Mouse (Mus musculus): ENCODE measurements around the gene Adpgk. TPM values are rescaled to one million over a fixed set of nuclear protein-coding genes. Genes with fewer than 3 reads are reported as not detected.
A peak's percentile ranks its signal among the peaks of the same experiment; 100 is the strongest.

The Adpgk gene
- total RNA-seq (2015; ENCODE audit: low replicate concordance) (79.5 and 126 TPM in 2 replicates), total RNA-seq (2017; ENCODE audit: low replicate concordance) (71.7 and 75.5 TPM in 2 replicates)

DNA sequence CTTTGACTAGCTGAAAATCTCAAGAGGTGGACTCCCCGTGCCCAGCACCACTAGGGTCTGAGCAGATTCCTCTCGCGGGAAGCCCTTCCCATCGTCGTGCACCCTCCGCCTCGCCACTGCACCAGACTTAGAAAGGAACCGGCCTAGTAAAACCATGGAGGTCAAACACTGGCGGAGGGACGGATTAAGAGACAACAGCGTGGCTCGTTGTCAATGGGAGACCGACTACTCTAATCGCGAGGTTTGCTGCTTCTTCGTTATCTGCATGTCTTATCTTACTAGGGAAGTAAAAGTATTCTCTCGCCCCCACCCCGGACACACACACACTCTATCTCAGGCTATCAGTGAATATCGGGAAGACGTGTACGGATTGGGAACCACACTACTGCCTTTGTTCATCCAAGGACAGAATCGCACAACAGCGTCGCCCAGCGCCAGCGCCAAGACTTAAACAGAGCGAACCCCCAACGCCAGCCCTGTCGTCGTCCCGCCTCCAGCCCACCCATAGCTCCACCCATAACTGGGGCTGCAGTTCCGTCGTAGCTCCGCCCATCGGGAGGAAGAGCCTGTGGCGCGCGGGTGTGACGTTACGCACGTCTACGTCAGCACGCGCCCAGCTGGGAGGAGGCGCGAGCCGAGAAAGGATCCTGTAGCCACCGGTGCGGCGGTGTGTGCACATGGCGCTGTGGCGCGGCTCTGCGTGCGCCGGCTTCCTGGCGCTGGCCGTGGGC lies at the start of gene Adpgk:
TSS of gene Adpgk (plus strand) at position 602 of the 731 bp plus-strand sequence.
- ATAC-seq (replicated peaks; ENCODE audit: low FRiP score, poor library complexity, severe bottlenecking) = peak; percentile 96

DNA sequence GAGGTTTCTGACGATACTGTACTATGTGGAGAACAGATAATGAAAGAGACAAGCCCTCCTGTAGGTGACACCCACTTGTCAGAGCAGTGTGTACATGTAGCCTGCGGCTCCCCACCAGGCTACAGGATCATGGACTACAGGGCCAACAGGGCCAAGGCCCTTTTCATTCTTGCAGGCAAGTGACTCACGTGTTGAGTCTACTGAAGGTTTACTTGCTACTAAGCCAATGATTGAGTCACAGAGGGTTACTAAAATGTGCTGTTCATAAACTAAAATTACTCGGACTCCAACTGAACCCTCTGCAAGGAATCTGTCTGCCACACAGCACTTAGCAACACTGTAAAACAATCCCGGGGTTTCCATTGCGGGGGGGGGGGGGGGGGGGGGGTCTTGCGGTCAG lies 46.2 kb upstream of the Adpgk start:
- no peak for ATAC-seq (replicated peaks; ENCODE audit: low FRiP score, poor library complexity, severe bottlenecking)

DNA sequence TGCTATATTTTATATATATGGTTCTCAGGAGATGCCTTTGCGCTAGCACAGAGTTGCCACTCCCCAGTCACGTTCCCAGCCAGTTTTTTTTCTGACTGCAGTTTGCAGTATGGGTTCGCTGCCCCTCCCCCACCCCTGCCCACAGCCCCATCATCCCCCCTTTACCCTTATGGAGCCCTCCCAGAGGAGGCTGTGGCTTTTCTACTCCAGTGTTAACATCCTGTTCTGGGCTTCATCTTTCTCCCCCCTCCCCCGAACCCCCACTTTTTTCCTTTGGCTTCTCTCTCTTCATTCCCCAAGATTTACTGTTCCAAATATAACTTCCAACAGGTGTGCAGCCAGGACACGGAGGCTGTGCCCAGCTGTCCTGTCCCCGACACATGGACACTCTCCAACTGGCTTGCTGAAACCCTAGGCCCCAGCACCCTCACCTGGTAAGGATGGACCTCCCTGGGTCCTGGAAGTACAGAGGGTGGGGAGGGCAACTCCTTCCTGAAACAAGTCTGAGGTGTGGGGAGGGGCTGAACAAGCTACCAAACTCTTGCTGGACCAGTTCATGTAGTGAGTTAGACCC lies 44.8 kb upstream of the Adpgk start:
- no peak for ATAC-seq (replicated peaks; ENCODE audit: low FRiP score, poor library complexity, severe bottlenecking)

DNA sequence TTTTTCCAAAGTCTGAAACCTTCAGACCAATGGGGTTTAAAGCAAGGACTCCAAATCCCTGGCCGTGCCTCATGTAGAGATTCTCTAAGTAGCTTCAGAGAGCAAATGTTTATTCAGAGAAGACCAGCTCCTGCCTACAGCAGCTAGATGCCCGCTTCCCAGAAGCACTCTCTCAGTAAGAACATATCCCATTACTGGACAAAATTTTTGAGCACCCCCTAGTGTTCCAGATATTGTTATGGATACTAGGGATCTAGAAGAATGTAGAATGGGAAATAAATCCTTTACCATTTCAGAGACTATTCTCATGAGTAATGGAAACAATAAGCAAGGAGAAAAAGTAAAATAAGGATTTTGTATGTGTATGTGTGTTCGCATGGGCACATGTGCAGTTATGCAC lies 42.0 kb upstream of the Adpgk start:
- ATAC-seq (replicated peaks; ENCODE audit: low FRiP score, poor library complexity, severe bottlenecking) = no peak

DNA sequence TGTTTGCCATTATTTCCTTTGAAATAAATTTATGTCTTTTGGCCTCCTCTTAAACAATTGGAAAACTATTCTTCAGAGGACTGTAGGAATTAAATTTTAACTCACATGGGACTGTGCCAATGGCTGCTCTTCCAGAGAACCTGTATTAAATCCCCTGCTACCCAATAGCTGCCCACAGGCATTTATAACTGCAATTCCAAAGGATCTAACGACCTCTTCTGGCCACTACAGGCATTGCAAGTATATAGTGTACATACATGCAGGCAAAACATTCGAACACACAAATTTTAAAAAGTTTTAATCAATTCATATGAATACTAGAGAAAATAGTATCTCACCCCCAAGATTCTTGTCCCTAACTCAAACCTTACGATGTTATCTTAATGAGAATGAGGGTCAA lies 41.1 kb upstream of the Adpgk start:
- no peak for ATAC-seq (replicated peaks; ENCODE audit: low FRiP score, poor library complexity, severe bottlenecking)

DNA sequence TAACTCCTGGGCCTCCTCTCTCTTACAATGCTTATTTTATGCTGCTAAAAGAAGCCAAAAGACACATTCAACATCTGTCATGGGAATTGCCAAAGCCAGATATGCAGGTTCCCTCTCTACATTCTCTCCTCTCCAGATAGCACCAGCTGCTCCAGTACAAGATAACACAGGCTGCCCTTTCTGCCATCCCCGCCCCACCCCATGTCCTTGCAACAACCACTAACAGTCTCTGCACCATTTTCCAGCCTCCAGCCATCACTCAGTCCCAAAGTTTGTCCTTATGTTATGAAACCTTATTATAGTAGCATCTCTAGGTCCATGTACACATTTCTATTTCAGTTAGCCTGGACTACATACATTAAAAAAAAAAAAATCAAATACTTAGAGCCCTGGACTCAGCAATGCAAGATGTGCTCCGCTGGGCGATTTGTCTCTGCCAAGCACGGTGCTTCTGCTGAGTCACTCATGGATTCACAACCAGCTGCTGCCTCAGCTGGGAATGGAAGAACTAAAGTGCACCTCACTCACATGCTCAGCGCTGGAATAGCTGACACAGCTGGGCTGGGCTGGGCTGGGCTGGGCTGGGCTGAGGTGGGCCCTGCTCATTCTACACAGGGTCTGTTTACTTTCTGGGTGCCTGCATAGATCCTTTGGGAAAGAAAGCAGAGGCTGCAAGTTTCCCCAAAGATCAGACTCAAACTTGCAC lies 36.5 kb upstream of the Adpgk start:
- ATAC-seq (replicated peaks; ENCODE audit: low FRiP score, poor library complexity, severe bottlenecking) = no peak

DNA sequence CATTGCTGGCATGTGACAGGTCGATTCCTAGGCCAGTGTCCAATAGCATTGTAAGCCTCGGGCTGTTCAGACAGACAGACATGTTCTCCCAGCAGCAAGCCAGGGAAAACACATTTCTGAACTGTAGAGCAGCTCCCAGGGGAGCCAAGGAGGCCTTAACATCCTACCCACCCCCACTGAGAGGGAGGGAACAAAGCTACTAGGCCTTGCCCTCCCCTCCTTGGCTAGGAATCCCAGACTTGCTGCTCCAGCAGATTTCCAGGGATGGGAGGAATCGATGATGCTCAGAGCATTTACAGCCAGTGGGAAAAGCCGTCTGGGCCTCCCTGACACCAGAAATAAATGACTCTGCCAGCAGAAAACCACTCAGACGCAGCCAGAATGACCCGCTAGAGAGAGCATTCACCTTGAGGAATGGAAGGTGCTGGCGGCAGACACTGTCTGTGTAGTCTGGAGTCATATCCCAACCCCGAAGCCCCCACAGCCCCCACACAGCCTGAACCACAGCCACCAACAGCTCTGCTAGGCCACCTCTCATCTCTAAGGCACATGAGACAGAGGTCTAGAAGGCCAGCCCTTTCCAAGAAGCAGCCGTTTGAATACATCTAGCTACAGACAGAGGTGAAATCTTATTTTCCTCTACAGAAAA lies 31.4 kb upstream of the Adpgk start:
- ATAC-seq (replicated peaks; ENCODE audit: low FRiP score, poor library complexity, severe bottlenecking) = no peak

DNA sequence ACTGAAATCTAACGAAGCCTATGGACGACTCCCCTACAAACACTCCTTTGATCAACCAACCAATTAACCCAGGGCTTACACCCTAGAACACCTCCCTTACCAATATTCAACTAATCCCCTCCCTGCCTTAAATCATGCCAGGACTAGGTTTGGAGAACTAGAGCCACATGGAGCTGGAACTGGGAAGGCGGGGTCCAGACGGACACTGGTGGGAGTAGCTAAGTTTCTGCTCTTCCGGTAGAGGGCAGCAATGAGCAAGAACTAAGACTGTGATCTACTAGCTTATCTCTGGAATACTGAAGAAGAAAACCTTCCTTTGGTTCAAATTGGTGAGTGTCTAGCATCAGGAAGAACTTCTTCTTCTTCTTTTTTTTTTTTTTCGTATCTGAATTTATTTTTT lies 25.0 kb upstream of the Adpgk start:
- no peak; the same call in 1 of the 2 replicates for ATAC-seq (replicated peaks; ENCODE audit: low FRiP score, poor library complexity, severe bottlenecking)

DNA sequence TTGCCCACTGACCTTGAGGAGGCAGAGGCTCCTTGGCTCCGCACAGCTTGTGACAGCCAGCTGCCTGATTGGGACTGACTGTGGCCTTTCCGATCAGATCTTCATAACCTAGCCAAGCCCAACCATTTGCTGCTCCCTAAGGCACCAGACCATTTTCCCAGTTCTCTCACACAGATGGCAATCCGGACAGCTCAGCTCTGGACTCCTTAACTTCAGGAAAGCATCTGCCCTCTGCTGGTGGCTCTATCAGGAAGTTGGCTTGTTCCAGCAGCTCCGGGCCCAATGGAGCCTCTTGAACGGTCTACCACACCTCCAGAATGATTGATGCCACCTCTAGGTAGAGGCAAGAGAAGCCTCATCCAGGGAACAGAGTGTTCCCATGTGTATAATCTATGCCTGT lies 21.6 kb upstream of the Adpgk start:
- no peak for ATAC-seq (replicated peaks; ENCODE audit: low FRiP score, poor library complexity, severe bottlenecking)

DNA sequence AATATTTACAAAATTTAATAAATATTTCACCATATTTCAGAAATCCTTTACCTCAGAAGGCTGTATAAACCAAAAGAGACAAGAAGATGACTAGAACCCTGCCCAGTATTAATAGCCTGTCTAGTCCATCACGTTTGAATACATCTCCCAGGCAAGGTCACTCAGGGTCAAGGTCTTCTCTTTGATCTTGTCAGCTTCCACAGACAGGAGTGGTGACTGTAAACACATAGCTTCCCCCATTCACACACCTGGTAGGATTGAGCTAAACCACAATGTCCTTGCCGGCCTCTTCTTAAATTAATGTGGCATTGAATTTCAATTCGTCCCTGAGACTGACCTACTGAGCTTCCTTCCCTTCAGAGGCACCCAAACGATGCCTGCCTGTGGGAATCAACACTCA lies 20.3 kb upstream of the Adpgk start:
- ATAC-seq (replicated peaks; ENCODE audit: low FRiP score, poor library complexity, severe bottlenecking) = no peak

DNA sequence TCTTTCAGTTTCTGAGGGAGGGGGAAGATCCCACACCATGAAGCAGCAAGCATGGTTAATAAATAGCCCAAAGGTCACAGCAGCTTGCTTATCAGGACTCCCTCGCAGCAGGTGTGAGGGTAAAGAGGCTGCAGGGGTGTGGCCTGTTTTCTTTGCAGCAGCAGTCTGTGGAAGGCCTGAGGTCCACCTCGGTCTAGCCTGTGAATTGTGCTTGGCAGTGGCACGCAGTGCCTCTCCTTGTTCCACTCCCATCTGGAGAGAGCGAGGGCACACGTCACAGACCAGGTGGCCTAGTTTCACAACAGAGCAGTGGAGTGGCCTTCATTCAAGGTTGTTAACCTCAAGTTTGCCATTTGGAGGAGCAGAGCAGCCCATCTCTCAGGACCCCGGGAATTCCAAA lies 19.6 kb upstream of the Adpgk start:
- peak; percentile 56; the same call in 1 of the 2 replicates for ATAC-seq (replicated peaks; ENCODE audit: low FRiP score, poor library complexity, severe bottlenecking)

DNA sequence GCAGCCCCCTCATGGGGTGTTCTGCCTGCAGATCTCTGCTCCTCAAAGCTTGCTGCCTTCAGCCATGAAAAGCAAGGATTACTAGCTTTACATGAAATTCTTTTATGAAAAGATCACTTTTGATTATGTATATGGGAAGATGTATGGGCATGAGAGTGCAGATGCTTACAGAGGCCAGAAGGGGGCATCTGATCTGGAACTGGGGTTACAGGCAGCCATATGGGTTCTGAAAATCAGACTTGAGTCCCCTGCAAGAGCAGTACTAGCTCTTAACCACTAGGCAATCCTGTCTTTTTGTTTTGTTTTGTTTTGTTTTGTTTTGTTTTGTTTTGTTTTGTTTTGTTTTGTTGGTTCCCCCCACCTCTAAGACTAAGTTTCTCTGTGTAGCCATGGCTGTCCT lies 18.2 kb upstream of the Adpgk start:
- ATAC-seq (replicated peaks; ENCODE audit: low FRiP score, poor library complexity, severe bottlenecking) = no peak

DNA sequence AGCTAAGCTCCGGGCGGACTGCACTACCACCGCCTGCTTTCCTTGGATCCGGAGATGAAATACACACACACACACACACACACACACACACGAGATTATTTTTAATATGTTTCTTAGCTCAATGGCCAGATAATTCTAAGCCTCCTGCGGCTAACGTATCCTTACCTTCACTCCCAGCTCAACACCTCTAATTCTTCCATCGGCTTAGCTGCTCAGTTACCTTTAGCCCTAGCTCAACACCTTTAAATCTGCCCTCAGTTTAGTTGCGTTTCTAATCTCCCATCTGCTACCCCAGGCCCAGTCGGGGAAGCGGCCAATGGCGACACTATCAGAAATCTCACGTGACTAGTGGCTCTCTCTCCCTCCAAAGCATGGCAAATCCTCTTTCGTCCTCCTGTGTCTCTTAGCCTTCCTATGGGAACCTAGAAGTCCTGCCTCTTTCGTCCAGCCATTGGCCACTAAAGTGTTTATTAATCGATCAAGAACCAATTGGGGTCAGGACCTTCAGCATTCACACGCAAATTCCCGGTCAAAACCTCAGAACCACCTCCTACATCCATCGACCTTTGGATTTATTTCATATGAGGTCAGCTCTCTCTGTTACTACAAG lies 16.4 kb upstream of the Adpgk start:
- ATAC-seq (replicated peaks; ENCODE audit: low FRiP score, poor library complexity, severe bottlenecking) = no peak

DNA sequence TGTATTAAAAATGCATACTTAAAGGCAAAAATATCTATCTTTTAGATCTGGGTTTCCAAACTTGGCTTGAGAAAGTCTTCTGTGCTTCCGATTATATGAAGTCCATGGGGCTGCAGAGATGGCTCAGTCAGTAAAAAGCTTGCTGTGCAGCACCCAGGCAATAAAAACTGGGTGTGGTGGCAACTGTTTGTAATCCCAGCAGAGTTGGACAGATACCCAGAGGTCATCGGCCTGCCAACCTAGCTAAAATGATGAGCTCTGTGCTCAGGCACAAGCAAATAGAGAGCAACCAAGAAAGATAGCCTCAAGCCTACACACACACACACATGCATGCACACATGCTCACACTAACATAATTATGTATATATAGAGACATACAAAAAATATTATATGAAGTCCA lies 13.2 kb upstream of the Adpgk start:
- no peak for ATAC-seq (replicated peaks; ENCODE audit: low FRiP score, poor library complexity, severe bottlenecking)

DNA sequence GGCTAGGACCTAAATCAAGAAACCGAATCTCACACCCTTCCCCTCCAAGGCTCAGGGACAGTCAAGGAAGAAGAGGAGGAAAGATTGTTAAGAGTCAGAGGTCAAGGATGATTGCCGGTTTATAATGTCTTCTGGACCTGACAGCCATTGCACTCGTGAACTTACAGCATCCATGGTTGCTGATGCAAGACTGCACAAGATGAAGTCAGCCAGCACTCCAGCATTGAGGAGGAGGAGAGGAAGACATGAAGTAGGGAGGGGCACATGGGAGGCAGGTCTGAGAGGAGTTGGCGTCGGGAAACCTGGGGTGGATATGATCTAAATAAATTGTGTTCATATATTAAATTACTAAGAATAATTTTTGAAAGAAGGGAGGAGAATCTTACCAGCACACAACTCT lies 12.7 kb upstream of the Adpgk start:
- ATAC-seq (replicated peaks; ENCODE audit: low FRiP score, poor library complexity, severe bottlenecking) = no peak

DNA sequence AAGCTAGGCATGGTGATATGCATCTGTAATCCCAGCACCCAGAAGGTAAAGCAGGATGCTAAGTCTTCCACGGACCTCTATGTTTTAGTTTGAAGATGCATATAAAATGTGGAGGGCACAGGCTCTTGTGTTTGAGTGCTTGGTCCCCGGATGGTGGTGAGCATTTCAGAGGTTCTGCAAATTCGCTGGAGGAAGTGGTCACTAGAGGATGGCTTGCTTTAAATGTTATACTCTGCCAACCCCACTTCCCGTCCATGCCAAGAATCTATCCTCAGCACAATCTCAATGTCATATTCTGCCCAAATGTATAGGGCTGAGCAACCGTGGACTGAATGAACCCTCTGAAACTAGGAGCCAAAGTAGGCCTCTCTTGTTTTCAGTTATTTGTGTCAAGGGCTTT lies 10.5 kb upstream of the Adpgk start:
- no peak for ATAC-seq (replicated peaks; ENCODE audit: low FRiP score, poor library complexity, severe bottlenecking)

DNA sequence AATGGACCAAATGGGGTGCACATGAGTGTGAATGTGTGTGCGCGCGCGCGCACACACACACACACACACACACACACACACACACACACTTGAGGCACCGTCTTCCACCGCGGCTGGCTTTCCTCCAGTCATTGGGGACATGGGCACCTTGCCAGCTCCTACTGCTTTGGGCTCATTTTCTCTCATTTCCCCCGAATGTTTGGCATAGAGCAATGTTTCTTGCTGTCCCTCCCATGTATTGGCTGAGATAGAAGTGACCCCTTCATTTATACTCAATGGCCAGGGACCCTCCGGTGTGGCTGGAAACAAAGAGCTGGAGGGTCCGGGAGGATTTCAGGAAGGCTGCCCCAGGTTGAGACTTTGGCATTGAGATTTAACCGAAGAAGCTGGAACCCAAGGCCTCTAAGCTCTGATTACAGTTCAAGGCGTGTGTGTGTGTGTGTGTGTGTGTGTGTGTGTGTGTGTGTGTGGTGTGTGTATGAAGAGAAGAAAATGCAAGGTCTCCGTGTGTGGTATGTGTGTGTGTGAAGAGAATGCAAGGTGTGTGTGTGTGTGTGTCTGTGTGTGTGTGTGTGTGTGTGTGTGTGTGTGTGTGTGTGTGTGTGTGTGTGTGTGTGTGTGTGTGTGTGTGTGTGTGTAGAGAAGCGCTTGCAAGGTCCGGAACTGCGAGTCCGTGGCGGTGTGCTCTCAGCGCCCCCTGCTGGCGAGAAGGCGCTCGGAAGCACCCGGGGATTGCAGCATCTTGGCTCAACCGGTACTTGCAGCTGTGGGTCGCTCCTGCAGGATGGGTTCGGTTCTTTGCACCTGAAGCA lies 9.3 kb upstream of the Adpgk start:
- peak; percentile 84 for ATAC-seq (replicated peaks; ENCODE audit: low FRiP score, poor library complexity, severe bottlenecking)

DNA sequence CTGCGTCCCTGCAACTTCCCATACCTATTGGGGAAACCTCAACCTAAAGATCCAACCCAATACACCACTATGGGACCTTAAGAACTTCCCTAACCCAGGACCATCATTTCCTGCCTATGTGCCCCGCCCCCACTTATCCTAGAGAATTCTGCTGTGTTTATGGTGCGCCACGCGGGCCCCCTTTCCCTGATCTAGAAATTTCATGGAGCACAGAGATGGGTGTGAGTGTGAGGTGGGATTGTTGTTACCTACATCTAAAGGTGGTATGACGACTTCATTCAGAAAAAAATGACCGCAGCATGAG lies 8.7 kb upstream of the Adpgk start:
- no peak for ATAC-seq (replicated peaks; ENCODE audit: low FRiP score, poor library complexity, severe bottlenecking)

DNA sequence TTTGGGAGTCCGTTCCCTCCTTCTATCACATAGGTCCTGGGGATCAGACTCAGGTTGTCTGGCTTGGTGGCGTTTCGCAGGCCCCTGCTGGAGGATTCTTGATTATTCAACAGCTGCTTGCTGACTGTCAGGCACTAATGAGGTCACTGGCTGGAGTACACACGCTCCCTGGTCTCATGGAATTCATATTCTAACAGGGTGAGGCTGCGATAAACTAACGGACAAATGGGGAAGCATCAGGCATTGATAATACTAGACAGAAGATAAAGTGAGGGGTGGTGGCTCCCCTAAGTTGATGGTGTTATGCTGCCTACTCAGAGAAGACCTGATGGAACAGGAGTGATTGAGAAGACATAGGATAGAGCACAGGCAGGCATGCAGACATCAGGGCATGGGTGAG lies 5.7 kb upstream of the Adpgk start:
- 0 out of 2 replicates have a peak, but pooled peaks have one; percentile 21 for ATAC-seq (replicated peaks; ENCODE audit: low FRiP score, poor library complexity, severe bottlenecking)

DNA sequence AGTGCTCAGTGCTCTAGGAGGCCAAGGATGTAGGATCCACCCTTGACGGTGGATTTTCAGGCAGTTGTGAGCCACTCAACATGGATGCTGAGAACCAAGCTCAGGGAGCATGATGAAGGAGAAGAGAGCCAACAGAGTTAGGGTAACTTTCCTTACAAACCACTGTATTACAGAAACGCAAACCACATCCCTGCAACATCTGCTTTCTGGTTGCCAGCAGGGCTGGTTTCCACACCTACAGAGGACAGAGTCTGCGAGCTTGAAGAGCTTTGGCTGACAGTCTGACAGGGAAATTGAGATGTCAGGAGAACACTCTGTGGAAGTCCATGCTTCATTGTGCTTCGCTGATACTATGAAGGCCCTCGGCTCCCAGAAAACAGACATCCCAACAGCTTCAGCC lies 3.3 kb upstream of the Adpgk start:
- no peak for ATAC-seq (replicated peaks; ENCODE audit: low FRiP score, poor library complexity, severe bottlenecking)
